Mouse (Mus musculus) limb, embryonic 14.5 days (tissue): ENCODE results near the gene Stk26. TPM values are rescaled to one million over a fixed set of nuclear protein-coding genes. Genes with fewer than 3 reads are reported as not detected.

Experiments used
- ATAC-seq: fragments of 200-750 bp; cut with Nextera tagmentation; 2 replicates; pipeline ENCODE4 v1.8.0; 2017; ENCODE audit warnings: low read depth, moderate number of reproducible peaks, moderate TSS enrichment; ENCODE audit not compliant: low FRiP score
- DNase-seq: peaks from one replicate; pipeline ENCODE4 v3.0.0-alpha.2; 2015; ENCODE audit warnings: low spot score
- H3K27ac ChIP-seq: fragments of 300-500 bp; sonication (generic); replicated peaks from 2 replicates; pipeline ENCODE4 v1.5.1; 2014; ENCODE audit warnings: low read depth, mild to moderate bottlenecking, low read length, moderate library complexity, mixed read lengths
- H3K27me3 ChIP-seq: fragments of 300-500 bp; sonication (generic); 2 replicates; pipeline ENCODE4 v1.6.1; 2014; ENCODE audit warnings: low read length, mixed read lengths; ENCODE audit not compliant: control insufficient read depth, insufficient read depth
- H3K36me3 ChIP-seq: fragments of 300-500 bp; sonication (generic); 2 replicates; pipeline ENCODE4 v1.6.1; 2014; ENCODE audit warnings: mild to moderate bottlenecking, low read length, moderate library complexity, mixed read lengths; ENCODE audit not compliant: control insufficient read depth, insufficient read depth
- H3K4me1 ChIP-seq: fragments of 300-500 bp; sonication (generic); 2 replicates; pipeline ENCODE4 v1.6.1; 2014; ENCODE audit warnings: antibody characterized with exemption, low read length, mixed read lengths; ENCODE audit not compliant: control insufficient read depth, insufficient read depth
- H3K4me2 ChIP-seq: fragments of 300-500 bp; sonication (generic); replicated peaks from 2 replicates; pipeline ENCODE4 v1.6.1; 2014; ENCODE audit warnings: low read depth, mild to moderate bottlenecking, low read length, moderate library complexity; ENCODE audit not compliant: severe bottlenecking
- H3K4me3 ChIP-seq: fragments of 300-500 bp; sonication (generic); replicated peaks from 2 replicates; pipeline ENCODE4 v1.5.1; 2014; ENCODE audit warnings: low read length
- H3K9ac ChIP-seq: fragments of 300-500 bp; sonication (generic); 2 replicates; pipeline ENCODE4 v1.6.1; 2014; ENCODE audit warnings: mild to moderate bottlenecking, low read depth, low read length, moderate library complexity; ENCODE audit not compliant: severe bottlenecking
- H3K9me3 ChIP-seq: fragments of 300-500 bp; sonication (generic); 2 replicates; pipeline ENCODE4 v1.6.1; 2016; ENCODE audit warnings: low read length; ENCODE audit not compliant: control insufficient read depth
- POLR2A ChIP-seq: fragments of 200-500 bp; IDR thresholded peaks from 2 replicates; pipeline ENCODE4 v1.8.0; 2012; ENCODE audit warnings: inconsistent platforms, mild to moderate bottlenecking, moderate library complexity, borderline replicate concordance; ENCODE audit not compliant: insufficient read depth, insufficient read length; ENCODE audit errors: extremely low read depth
- WGBS: fragments of 180-500 bp; shearing (Covaris S2); extraction: QIAGEN DNeasy Blood & Tissue Kit; methylation state at CpG from one replicate; pipeline ENCODE4 v1.1.7; 2014; 5-methylcytosine and 5-hydroxymethylcytosine counted together
- polyA plus RNA-seq, 2 experiments: library from polyadenylated mRNA; depleted of rRNA in 1 of 2; stranded (reverse) in 1 of 2; unstranded in 1 of 2; fragments of >200 nt; fragmentation: Nextera tagmentation in 1 of 2; extraction: Ambion mirVana in 1 of 2; gene quantifications; 2 replicates each; pipeline versions ENCODE4 v1.2.1 to v1.2.3; 2012 to 2014

Gene Stk26
- polyA plus RNA-seq, 2 experiments = 16.4 to 46.3 TPM

GRCm38 (mm10) chrX:50887999-50888398, 47.2 kb downstream of the Stk26 start:
- Histone ChIP-seq H3K27ac (no peak overlapping the region), H3K4me1 (no peaks in the 10 kb centered on the region)
- ATAC-seq = no peak

GRCm38 (mm10) chrX:50903497-50903896, 62.6 kb downstream of the Stk26 start:
- ATAC-seq (no peak), DNase-seq (no peak)
- Histone ChIP-seq H3K27ac (no peak overlapping the region), H3K4me2 (no peak overlapping the region), H3K36me3 (no peaks in the 10 kb centered on the region), H3K9me3 (no peaks in the 10 kb centered on the region), H3K27me3 (no peaks in the 10 kb centered on the region), H3K4me3 (no peak overlapping the region), H3K9ac (no peak overlapping the region), H3K4me1 (no peaks in the 10 kb centered on the region)
- TF ChIP-seq POLR2A = no peak
- WGBS = 83% methylated on average over 3 of the region's 3 CpGs

More at GRCm38 (mm10) chrX:50887999-50888398, 47.2 kb downstream of the Stk26 start:
- no peak for TF ChIP-seq POLR2A
- WGBS = 77% methylated on average over 2 of the region's 2 CpGs
- no peaks in the 10 kb centered on the region for H3K9me3 ChIP-seq
- no peaks in the 10 kb centered on the region for H3K27me3 ChIP-seq
- H3K4me3 ChIP-seq = no peak overlapping the region
- peak; percentile 24 for DNase-seq
- H3K9ac ChIP-seq = no peak overlapping the region
- H3K36me3 ChIP-seq = 0 out of 2 replicates have a peak, but pooled peaks cover 9% of the 10 kb centered on the region
- H3K4me2 ChIP-seq = no peak overlapping the region

GRCm38 (mm10) chrX:50909915-50910314, 69.1 kb downstream of the Stk26 start:
- H3K9ac ChIP-seq = no peak overlapping the region
- no peak for ATAC-seq
- no peaks in the 10 kb centered on the region for H3K27me3 ChIP-seq
- no peak for DNase-seq
- H3K36me3 ChIP-seq = no peaks in the 10 kb centered on the region
- no peaks in the 10 kb centered on the region for H3K4me1 ChIP-seq
- no peak overlapping the region for H3K4me3 ChIP-seq
- WGBS = 78% methylated on average over 5 of the region's 5 CpGs
- no peak overlapping the region for H3K27ac ChIP-seq
- TF ChIP-seq POLR2A = no peak
- H3K4me2 ChIP-seq = no peak overlapping the region
- no peaks in the 10 kb centered on the region for H3K9me3 ChIP-seq

GRCm38 (mm10) chrX:50917389-50917788, 76.5 kb downstream of the Stk26 start:
- DNase-seq = no peak
- peaks cover 11% of the 10 kb centered on the region; the same call in 1 of the 2 replicates for H3K4me1 ChIP-seq
- no peaks in the 10 kb centered on the region for H3K36me3 ChIP-seq
- H3K27me3 ChIP-seq = no peaks in the 10 kb centered on the region
- no peaks in the 10 kb centered on the region for H3K9me3 ChIP-seq
- ATAC-seq = no peak
- no peak overlapping the region for H3K9ac ChIP-seq
- WGBS = 48% methylated on average over 3 of the region's 3 CpGs
- TF ChIP-seq POLR2A = no peak
- H3K4me3 ChIP-seq = no peak overlapping the region
- no peak overlapping the region for H3K27ac ChIP-seq
- H3K4me2 ChIP-seq = no peak overlapping the region

- Histone ChIP-seq H3K27ac (no peak overlapping the region), H3K27me3 (no peaks in the 10 kb centered on the region), H3K9me3 (no peaks in the 10 kb centered on the region), H3K4me1 (peaks cover 11% of the 10 kb centered on the region; the same call in 1 of the 2 replicates), H3K36me3 (no peaks in the 10 kb centered on the region), H3K9ac (no peak overlapping the region), H3K4me3 (no peak overlapping the region), H3K4me2 (no peak overlapping the region)
- DNase-seq = no peak
- TF ChIP-seq POLR2A = no peak
- ATAC-seq = no peak
- WGBS = 18% methylated on average over 3 of the region's 3 CpGs
Measured at GRCm38 (mm10) chrX:50918754-50919153, 77.9 kb downstream of the Stk26 start.
